Mouse (Mus musculus) heart, embryonic 11.5 days (tissue): ENCODE results near the gene Polr2f. TPM values are rescaled to one million over a fixed set of nuclear protein-coding genes. Genes with fewer than 3 reads are reported as not detected.

Source experiments
- ATAC-seq: fragments of 200-750 bp; cut with Nextera tagmentation; replicated peaks from 2 replicates; pipeline ENCODE4 v1.8.0; 2017; ENCODE audit warnings: moderate library complexity; ENCODE audit not compliant: insufficient number of reproducible peaks, low FRiP score, low TSS enrichment
- H3K27ac ChIP-seq: fragments of 300-500 bp; sonication (generic); 2 replicates; pipeline ENCODE4 v1.5.1; 2014; ENCODE audit warnings: mild to moderate bottlenecking, low read depth, low read length
- H3K27me3 ChIP-seq: fragments of 300-500 bp; sonication (generic); 2 replicates; pipeline ENCODE4 v1.6.1; 2014; ENCODE audit warnings: mild to moderate bottlenecking, low read length, mixed read lengths; ENCODE audit not compliant: control insufficient read depth, insufficient read depth
- H3K36me3 ChIP-seq: fragments of 300-500 bp; sonication (generic); 2 replicates; pipeline ENCODE4 v1.6.1; 2014; ENCODE audit warnings: mild to moderate bottlenecking, low read length, moderate library complexity, mixed read lengths; ENCODE audit not compliant: control insufficient read depth, insufficient read depth
- H3K4me1 ChIP-seq: fragments of 300-500 bp; sonication (generic); 2 replicates; pipeline ENCODE4 v1.6.1; 2014; ENCODE audit warnings: low read length; ENCODE audit not compliant: control insufficient read depth, insufficient read depth
- H3K4me2 ChIP-seq: fragments of 300-500 bp; sonication (generic); 2 replicates; pipeline ENCODE4 v1.6.1; 2014; ENCODE audit warnings: mild to moderate bottlenecking, moderate library complexity
- H3K4me3 ChIP-seq: fragments of 300-500 bp; sonication (generic); 2 replicates; pipeline ENCODE4 v1.5.1; 2014; ENCODE audit warnings: low read depth, low read length
- H3K9ac ChIP-seq: fragments of 300-500 bp; sonication (generic); 2 replicates; pipeline ENCODE4 v1.6.1; 2014; ENCODE audit warnings: mild to moderate bottlenecking, low read depth, low read length, moderate library complexity
- H3K9me3 ChIP-seq: fragments of 300-500 bp; sonication (generic); replicated peaks from 2 replicates; pipeline ENCODE4 v1.6.1; 2016; ENCODE audit warnings: low read length; ENCODE audit not compliant: control insufficient read depth
- WGBS: fragments of 180-500 bp; shearing (Covaris S2); extraction: QIAGEN DNeasy Blood & Tissue Kit; methylation state at CpG from one replicate; pipeline ENCODE4 v1.1.7; 2014; ENCODE audit not compliant: insufficient replicate concordance; 5-methylcytosine and 5-hydroxymethylcytosine counted together
- polyA plus RNA-seq: library from polyadenylated mRNA; unstranded; fragments of >200 nt; fragmentation: Nextera tagmentation; extraction: Ambion mirVana; gene quantifications from 2 replicates; pipeline ENCODE4 v1.2.1, GENCODE M21; 2014

Polr2f gene
- 284 and 297 TPM in 2 replicates for polyA plus RNA-seq

GRCm38 (mm10) chr15:79140866-79141565 is at the start of gene Polr2f, which contains the start of gene 1700088E04Rik:
TSS of gene Polr2f (plus strand) at chr15:79141009.
TSS of gene 1700088E04Rik (minus strand) at chr15:79141253.
- Histone ChIP-seq H3K9me3 (no peaks in the 10 kb centered on the region), H3K27me3 (no peaks in the 10 kb centered on the region), H3K4me1 (peaks cover 9% of the 10 kb centered on the region), H3K4me2 (peak within 1 kb of the TSS; percentile 77), H3K36me3 (peaks cover 7% of the 10 kb centered on the region; the same call in 1 of the 2 replicates), H3K4me3 (peak within 1 kb of the TSS; percentile 95), H3K9ac (peak within 1 kb of the TSS; percentile 88), H3K27ac (no peak within 1 kb of the TSS; the same call in 1 of the 2 replicates)
- peak; percentile 76 for ATAC-seq
- WGBS: under 1% methylated on average over 57 of the region's 57 CpGs

DNA sequence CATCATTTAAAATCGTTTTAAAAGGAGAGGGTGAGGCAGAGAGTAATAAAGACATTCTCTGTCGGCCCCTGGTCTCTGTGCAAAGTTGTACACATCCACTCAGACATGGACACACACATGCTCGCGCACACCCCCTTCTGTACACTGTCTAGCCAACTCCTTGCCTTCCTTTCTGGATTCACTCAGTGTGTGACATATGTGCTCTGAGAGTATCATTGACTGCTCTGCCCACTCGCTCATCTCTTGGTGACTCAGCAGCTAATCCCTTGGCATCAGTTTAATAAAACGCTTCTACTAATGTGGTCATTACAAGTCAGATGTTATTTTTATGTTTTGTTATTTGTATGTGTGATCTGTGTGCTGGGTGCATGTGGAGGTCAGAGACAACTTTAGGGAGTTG is 48.5 kb upstream of the Polr2f start:
- H3K27me3 ChIP-seq: no peaks in the 10 kb centered on the region
- no peak overlapping the region for H3K27ac ChIP-seq
- H3K4me3 ChIP-seq: no peak overlapping the region
- peaks cover 34% of the 10 kb centered on the region for H3K36me3 ChIP-seq
- H3K4me2 ChIP-seq: no peak overlapping the region
- 87% methylated on average over 6 of the region's 6 CpGs for WGBS
- H3K4me1 ChIP-seq: peaks cover 14% of the 10 kb centered on the region
- no peaks in the 10 kb centered on the region for H3K9me3 ChIP-seq
- H3K9ac ChIP-seq: no peak overlapping the region
- ATAC-seq: no peak

DNA sequence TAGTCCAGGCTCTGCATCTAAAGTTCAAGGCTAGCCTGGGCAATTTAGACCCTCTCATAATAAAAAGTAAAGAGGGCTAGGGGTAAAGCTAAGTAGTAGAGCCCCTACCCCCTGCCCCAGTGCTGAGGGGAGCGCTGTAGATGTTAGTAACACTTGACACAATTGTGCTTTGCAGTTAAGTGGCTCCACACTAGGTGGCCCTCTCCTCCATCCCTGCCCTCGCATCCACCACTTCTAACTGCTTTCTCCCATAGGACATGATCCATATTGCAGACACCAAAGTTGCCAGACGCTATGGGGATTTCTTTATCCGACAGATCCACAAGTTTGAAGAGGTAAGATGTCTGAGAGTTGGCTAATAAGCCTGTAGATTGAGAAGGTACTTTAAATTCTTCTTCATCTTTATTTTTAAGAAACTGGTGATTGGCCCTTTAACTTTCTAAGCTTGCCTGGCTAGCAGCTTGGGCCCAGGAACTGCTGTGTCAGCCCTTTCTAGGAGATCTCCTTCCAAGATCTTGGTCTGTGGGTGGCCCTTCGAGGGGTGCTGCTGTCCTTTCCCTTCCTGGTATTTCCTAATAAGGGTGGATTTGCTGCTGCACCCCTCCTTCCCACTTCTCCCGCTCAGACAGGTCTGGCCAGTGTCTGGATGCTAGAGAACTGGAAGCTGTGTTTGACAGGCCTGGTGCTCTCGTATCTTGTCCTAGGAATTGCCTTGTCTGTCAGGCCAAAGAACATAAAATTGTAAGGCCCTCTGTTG is 47.5 kb upstream of the Polr2f start:
- no peak for ATAC-seq
- Histone ChIP-seq H3K4me2 (no peak overlapping the region), H3K4me3 (no peak overlapping the region), H3K9ac (0 out of 2 replicates have a peak overlapping the region, but pooled peaks have one; percentile 46), H3K9me3 (no peaks in the 10 kb centered on the region), H3K27ac (no peak overlapping the region), H3K27me3 (no peaks in the 10 kb centered on the region), H3K4me1 (peaks cover 24% of the 10 kb centered on the region), H3K36me3 (peaks cover 32% of the 10 kb centered on the region)
- WGBS: 61% methylated on average over 7 of the region's 7 CpGs

- Histone ChIP-seq H3K27ac (no peak overlapping the region), H3K4me2 (no peak overlapping the region), H3K9ac (no peak overlapping the region), H3K27me3 (no peaks in the 10 kb centered on the region), H3K36me3 (peaks cover 20% of the 10 kb centered on the region), H3K9me3 (no peaks in the 10 kb centered on the region), H3K4me1 (peaks cover 44% of the 10 kb centered on the region), H3K4me3 (no peak overlapping the region)
- WGBS: 85% methylated on average over 5 of the region's 5 CpGs
- ATAC-seq: no peak
Observed at GRCm38 (mm10) chr15:79095483-79095882, 45.3 kb upstream of the Polr2f start.

DNA sequence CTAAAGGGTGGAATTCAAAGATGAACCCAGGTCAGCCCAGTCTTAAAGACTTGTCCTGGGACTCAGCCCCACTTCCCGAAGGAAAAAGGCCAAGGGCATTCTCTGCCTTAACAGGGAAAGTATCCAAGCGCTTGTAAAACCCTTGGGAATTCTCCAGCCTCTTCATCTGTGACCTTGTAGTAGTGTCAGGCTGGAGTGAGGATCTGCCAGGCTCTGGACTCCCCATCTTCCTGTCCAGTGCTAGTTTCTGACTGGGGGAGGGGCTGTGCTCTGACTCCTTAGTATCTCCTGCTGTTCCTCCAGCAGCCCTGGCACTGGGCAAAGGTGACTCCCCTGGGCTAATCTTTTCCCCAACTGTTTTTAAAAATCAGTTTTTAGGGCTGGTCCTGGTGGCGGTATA is 44.3 kb upstream of the Polr2f start:
- WGBS: 42% methylated on average over 3 of the region's 3 CpGs
- Histone ChIP-seq H3K27me3 (no peaks in the 10 kb centered on the region), H3K4me2 (no peak overlapping the region; the same call in 1 of the 2 replicates), H3K9ac (0 out of 2 replicates have a peak overlapping the region, but pooled peaks have one; percentile 43), H3K4me1 (peaks cover 53% of the 10 kb centered on the region), H3K4me3 (no peak overlapping the region), H3K36me3 (peaks cover 15% of the 10 kb centered on the region), H3K27ac (peak overlapping the region; percentile 96), H3K9me3 (no peaks in the 10 kb centered on the region)
- no peak for ATAC-seq

- 24% methylated on average over 2 of the region's 2 CpGs for WGBS
- Histone ChIP-seq H3K4me3 (no peak overlapping the region), H3K4me2 (peak overlapping the region; percentile 44), H3K36me3 (peaks cover 11% of the 10 kb centered on the region), H3K27me3 (no peaks in the 10 kb centered on the region), H3K4me1 (peaks cover 58% of the 10 kb centered on the region), H3K27ac (peak overlapping the region; percentile 96), H3K9ac (peak overlapping the region; percentile 58; the same call in 1 of the 2 replicates), H3K9me3 (no peaks in the 10 kb centered on the region)
- no peak for ATAC-seq
Observed at GRCm38 (mm10) chr15:79097135-79097534, 43.7 kb upstream of the Polr2f start.

DNA sequence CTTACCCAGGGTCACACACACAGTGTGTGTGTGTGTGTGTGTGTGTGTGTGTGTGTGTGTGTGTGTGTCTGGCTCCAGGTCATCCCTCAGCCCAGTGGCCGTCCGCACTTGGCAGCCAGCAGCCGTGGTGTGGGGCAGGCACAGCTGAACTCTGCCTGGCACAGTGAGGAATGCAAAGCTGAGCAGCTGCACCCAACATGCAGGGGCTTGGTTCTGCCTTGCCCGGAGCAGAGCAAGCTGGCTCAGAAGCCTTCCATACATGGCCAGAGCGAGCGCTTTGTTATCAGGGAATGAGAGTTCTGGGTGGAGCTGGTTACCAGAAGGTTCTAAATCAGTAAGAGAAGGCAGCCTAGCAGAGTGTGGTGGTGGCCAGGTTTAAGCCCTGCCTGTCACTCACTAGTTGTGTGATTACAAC is 43.2 kb upstream of the Polr2f start:
- H3K4me2 ChIP-seq: peak overlapping the region; percentile 44
- peak; percentile 62 for ATAC-seq
- H3K4me3 ChIP-seq: no peak overlapping the region
- no peaks in the 10 kb centered on the region for H3K9me3 ChIP-seq
- H3K4me1 ChIP-seq: peaks cover 60% of the 10 kb centered on the region
- peaks cover 9% of the 10 kb centered on the region; the same call in 1 of the 2 replicates for H3K36me3 ChIP-seq
- peak overlapping the region; percentile 96 for H3K27ac ChIP-seq
- H3K27me3 ChIP-seq: no peaks in the 10 kb centered on the region
- 8% methylated on average over 6 of the region's 6 CpGs for WGBS
- peak overlapping the region; percentile 58; the same call in 1 of the 2 replicates for H3K9ac ChIP-seq

- WGBS: 46% methylated on average over 5 of the region's 5 CpGs
- H3K4me1 ChIP-seq: peaks cover 60% of the 10 kb centered on the region
- peak overlapping the region; percentile 58 for H3K9ac ChIP-seq
- H3K27me3 ChIP-seq: no peaks in the 10 kb centered on the region
- no peaks in the 10 kb centered on the region for H3K9me3 ChIP-seq
- no peak for ATAC-seq
- H3K36me3 ChIP-seq: peaks cover 9% of the 10 kb centered on the region; the same call in 1 of the 2 replicates
- H3K4me3 ChIP-seq: no peak overlapping the region
- H3K27ac ChIP-seq: peak overlapping the region; percentile 96
- H3K4me2 ChIP-seq: peak overlapping the region; percentile 44; the same call in 1 of the 2 replicates
Observed at GRCm38 (mm10) chr15:79098220-79098619, 42.6 kb upstream of the Polr2f start.
